9 mouse cellular contexts compared by ENCODE assay signal in the genomic region with DNA sequence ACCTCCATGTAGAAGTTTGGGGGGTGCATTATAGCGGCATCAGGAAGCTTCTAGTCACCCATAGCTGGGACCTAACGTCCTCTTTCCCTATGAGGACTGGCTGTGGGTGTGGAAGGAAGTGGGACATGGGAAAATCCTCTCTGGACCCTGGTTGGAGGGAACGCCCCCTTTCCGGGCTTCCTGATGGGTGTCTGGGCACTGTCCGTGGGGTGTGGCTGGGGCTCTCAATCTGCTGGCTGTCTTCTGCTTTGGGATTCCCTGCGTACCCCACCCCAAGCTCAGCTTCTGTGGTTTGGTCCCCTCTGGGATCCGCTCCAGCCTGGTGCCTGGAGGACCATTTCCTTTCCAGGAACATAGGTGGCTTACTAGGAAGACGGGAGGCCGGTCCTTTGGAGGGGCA. TPM values are rescaled to one million over a fixed set of nuclear protein-coding genes. Genes with fewer than 3 reads are reported as not detected.
DNase-seq lines count a peak whose midpoint lies in the region; ATAC-seq and TF ChIP-seq lines count a peak whose summit lies in the region.
"Had no signal": no experiment of that assay in that cellular context is flagged by ENCODE, and none has a peak within 500 bp of the region (broad histone marks: within the 10 kb centered on the region; RNA-seq: fewer than 3 reads in every experiment).

No protein-coding gene starts in this region.

- no peak overlapping the region for H3K27ac ChIP-seq in hindbrain, embryonic 11.5 days (ENCODE audit: low read depth, low read length)
- H3K27ac ChIP-seq in lung, postnatal 0 days (ENCODE audit: low read length), result no peak overlapping the region

- H3K4me3 ChIP-seq in G1E (ENCODE audit: low read depth, low read length), result peak overlapping the region; percentile 84; the same call in 1 of the 2 replicates
- no peak overlapping the region for H3K4me3 ChIP-seq in hindbrain, embryonic 11.5 days (ENCODE audit: low read depth, low read length)
- peak overlapping the region; percentile 85 for H3K4me3 ChIP-seq in lung, postnatal 0 days (ENCODE audit: low read depth, low read length)

- 0 out of 2 replicates have a peak, but pooled peaks have one; percentile 15 for TF ChIP-seq EP300 in lung, postnatal 0 days (IDR thresholded peaks at IDR 0.05)

- peaks cover 12% of the 10 kb centered on the region for H3K27me3 ChIP-seq in G1E (ENCODE audit: insufficient read depth, low read length)
- H3K27me3 ChIP-seq in hindbrain, embryonic 11.5 days (ENCODE audit: control insufficient read depth, insufficient read depth, low read length), result no peaks in the 10 kb centered on the region
- H3K27me3 ChIP-seq in lung, postnatal 0 days (replicated peaks; ENCODE audit: insufficient read depth, low read length), result no peaks in the 10 kb centered on the region

- no peak for TF ChIP-seq CTCF in G1E (IDR thresholded peaks at IDR 0.05; ENCODE audit: low read depth, low read length)
- TF ChIP-seq CTCF in lung, postnatal 0 days (IDR thresholded peaks at IDR 0.05), result no peak

- 81% methylated on average over 9 of the region's 9 CpGs for WGBS in hindbrain, embryonic 11.5 days
- 58% methylated on average over 8 of the region's 9 CpGs for WGBS in lung, postnatal 0 days

- no peak overlapping the region for H3K9ac ChIP-seq in hindbrain, embryonic 11.5 days (ENCODE audit: low read depth, low read length)
- 0 out of 2 replicates have a peak overlapping the region, but pooled peaks have one; percentile 76 for H3K9ac ChIP-seq in lung, postnatal 0 days (replicated peaks; ENCODE audit: low read depth)

- peaks cover 63% of the 10 kb centered on the region for H3K4me1 ChIP-seq in G1E (ENCODE audit: insufficient read depth, low read depth, low read length)
- peaks cover 5% of the 10 kb centered on the region; the same call in 1 of the 2 replicates for H3K4me1 ChIP-seq in hindbrain, embryonic 11.5 days (replicated peaks; ENCODE audit: control insufficient read depth, insufficient read depth, low read length)
- peaks cover 31% of the 10 kb centered on the region for H3K4me1 ChIP-seq in lung, postnatal 0 days (ENCODE audit: insufficient read depth, low read depth, low read length)

- peaks cover 53% of the 10 kb centered on the region for H3K36me3 ChIP-seq in G1E (replicated peaks)
- no peaks in the 10 kb centered on the region for H3K36me3 ChIP-seq in hindbrain, embryonic 11.5 days (ENCODE audit: control insufficient read depth, insufficient read depth, low read length)
- H3K36me3 ChIP-seq in lung, postnatal 0 days (ENCODE audit: insufficient read depth, low read length), result no peaks in the 10 kb centered on the region

- H3K4me2 ChIP-seq in hindbrain, embryonic 11.5 days (replicated peaks; ENCODE audit: low read depth, low read length), result peak overlapping the region; percentile 98
- H3K4me2 ChIP-seq in lung, postnatal 0 days (replicated peaks; ENCODE audit: low read depth, low read length), result peak overlapping the region; percentile 95

- no peaks in the 10 kb centered on the region for H3K9me3 ChIP-seq in G1E (replicated peaks)
- H3K9me3 ChIP-seq in hindbrain, embryonic 11.5 days (ENCODE audit: control insufficient read depth, low read length), result no peaks in the 10 kb centered on the region
- H3K9me3 ChIP-seq in lung, postnatal 0 days (ENCODE audit: low read length), result no peaks in the 10 kb centered on the region

- ATAC-seq in G1E (ENCODE audit: extremely low read depth, insufficient number of reproducible peaks, low FRiP score, poor library complexity, severe bottlenecking), result no peak
- no peak for ATAC-seq in hindbrain, embryonic 11.5 days (ENCODE audit: low FRiP score)
- ATAC-seq in lung, postnatal 0 days, result no peak

- peak; percentile 49 for DNase-seq in cerebellum, adult 9-11 months
- no peak for DNase-seq in cerebellum, adult 11 months
- DNase-seq in G1E (ENCODE audit: low spot score), result no peak
- DNase-seq in hindbrain, embryonic 11.5 days (ENCODE audit: low spot score), result no peak
- DNase-seq in lung, postnatal 0 days (ENCODE audit: low spot score), result peak; percentile 47
- DNase-seq in T-cell, adult 2 months (ENCODE audit: low spot score), result no peak
- no peak for DNase-seq in layer of hippocampus, postnatal 14 days (ENCODE audit: low spot score in 2 of 2)
- DNase-seq in MN1 (ENCODE audit: low spot score), result no peak

RNA-seq across cellular contexts. Expression of gene Efhd2, which starts 1.7 kb away (rescaled TPM):
- 30.8 and 31.9 TPM in 2 replicates for total RNA-seq in G1E (2014; fragmentation: Nextera tagmentation)
- total RNA-seq in G1E (2017), result 37.3 and 44.1 TPM in 2 replicates
- 56.1 and 59.5 TPM in 2 replicates for polyA plus RNA-seq in G1E (2012)
- 25.0 and 26.1 TPM in 2 replicates for polyA plus RNA-seq in hindbrain, embryonic 11.5 days (2014; fragmentation: Nextera tagmentation; extraction: Ambion mirVana)
- 81.6 and 88.4 TPM in 2 replicates for polyA plus RNA-seq in lung, postnatal 0 days (2015; fragmentation: Nextera tagmentation; extraction: Ambion mirVana)
- total RNA-seq in layer of hippocampus, postnatal 14 days (2021), result 10 to 100 TPM; 55.2 to 60.4 TPM

RNA-seq across cellular contexts. Expression of gene Ctrc, which starts 26.8 kb away (rescaled TPM):
- total RNA-seq in G1E (2014; fragmentation: Nextera tagmentation) (not detected in 2 replicates), G1E (2017) (not detected in 2 replicates)
- not detected in 2 replicates for polyA plus RNA-seq in G1E (2012)
- not detected in 2 replicates for polyA plus RNA-seq in hindbrain, embryonic 11.5 days (2014; fragmentation: Nextera tagmentation; extraction: Ambion mirVana)
- polyA plus RNA-seq in lung, postnatal 0 days (2015; fragmentation: Nextera tagmentation; extraction: Ambion mirVana), result not detected in 2 replicates
- not detected for total RNA-seq in layer of hippocampus, postnatal 14 days (2021)
- total RNA-seq: left cerebral cortex, postnatal 10 days had no signal

RNA-seq across cellular contexts. Expression of gene Cela2a, which starts 47.0 kb away (rescaled TPM):
- total RNA-seq in G1E (2014; fragmentation: Nextera tagmentation) (not detected in 2 replicates), G1E (2017) (not detected in 2 replicates)
- not detected in 2 replicates for polyA plus RNA-seq in G1E (2012)
- not detected in 2 replicates for polyA plus RNA-seq in hindbrain, embryonic 11.5 days (2014; fragmentation: Nextera tagmentation; extraction: Ambion mirVana)
- polyA plus RNA-seq in lung, postnatal 0 days (2015; fragmentation: Nextera tagmentation; extraction: Ambion mirVana), result not detected in 2 replicates
- not detected for total RNA-seq in layer of hippocampus, postnatal 14 days (2021)
- total RNA-seq: left cerebral cortex, postnatal 10 days had no signal

Comparison
In these comparisons a context has a peak if more than half of its experiments do, and no peak if none do; other contexts are left out.
1. DNase-seq: peak in cerebellum, adult 9-11 months (single experiment) and lung, postnatal 0 days (single experiment); none in cerebellum, adult 11 months (single experiment), G1E (single experiment), hindbrain, embryonic 11.5 days (single experiment), T-cell, adult 2 months (single experiment), layer of hippocampus, postnatal 14 days (0 of 2) and MN1 (single experiment).